Mouse (Mus musculus) layer of hippocampus, postnatal 36 days (tissue): ENCODE results near the gene Olfr1395. TPM values are rescaled to one million over a fixed set of nuclear protein-coding genes. Genes with fewer than 3 reads are reported as not detected.
"Not testable (repeated sequence)": the region's sequence is repeated elsewhere in the genome, so short reads cannot be mapped to it uniquely, and the experiment has no call there.

ENCODE experiments used
- DNase-seq, 2 experiments: peaks; one replicate each; pipeline ENCODE4 v3.0.0; 2022
- total RNA-seq, 2 experiments: library from RNA; stranded (reverse); gene quantifications; 2 replicates each; pipeline ENCODE4 v1.2.3; 2021

Olfr1395 gene
- total RNA-seq, 2 experiments from 2014 or later, result not detected

DNA sequence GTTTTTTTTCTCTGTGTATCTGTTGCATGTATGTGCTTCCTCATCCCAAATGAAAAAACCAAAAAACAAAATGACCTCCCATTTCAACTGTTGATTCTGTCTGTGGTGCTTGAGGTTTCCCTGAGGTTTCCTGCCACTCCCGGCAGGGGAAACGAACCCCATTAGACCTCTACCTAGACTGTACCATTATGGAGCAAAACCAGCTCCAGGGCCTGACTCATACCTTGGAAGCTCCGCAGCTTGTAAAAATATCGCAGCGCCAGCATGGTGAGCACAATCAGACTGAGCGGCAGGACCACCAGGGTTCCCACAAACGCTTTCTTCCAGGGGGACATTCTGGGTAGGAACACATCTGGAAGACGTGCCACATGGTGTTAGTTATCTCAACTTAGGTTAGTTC, 33.3 kb downstream of the Olfr1395 start:
- DNase-seq, result no peak

DNA sequence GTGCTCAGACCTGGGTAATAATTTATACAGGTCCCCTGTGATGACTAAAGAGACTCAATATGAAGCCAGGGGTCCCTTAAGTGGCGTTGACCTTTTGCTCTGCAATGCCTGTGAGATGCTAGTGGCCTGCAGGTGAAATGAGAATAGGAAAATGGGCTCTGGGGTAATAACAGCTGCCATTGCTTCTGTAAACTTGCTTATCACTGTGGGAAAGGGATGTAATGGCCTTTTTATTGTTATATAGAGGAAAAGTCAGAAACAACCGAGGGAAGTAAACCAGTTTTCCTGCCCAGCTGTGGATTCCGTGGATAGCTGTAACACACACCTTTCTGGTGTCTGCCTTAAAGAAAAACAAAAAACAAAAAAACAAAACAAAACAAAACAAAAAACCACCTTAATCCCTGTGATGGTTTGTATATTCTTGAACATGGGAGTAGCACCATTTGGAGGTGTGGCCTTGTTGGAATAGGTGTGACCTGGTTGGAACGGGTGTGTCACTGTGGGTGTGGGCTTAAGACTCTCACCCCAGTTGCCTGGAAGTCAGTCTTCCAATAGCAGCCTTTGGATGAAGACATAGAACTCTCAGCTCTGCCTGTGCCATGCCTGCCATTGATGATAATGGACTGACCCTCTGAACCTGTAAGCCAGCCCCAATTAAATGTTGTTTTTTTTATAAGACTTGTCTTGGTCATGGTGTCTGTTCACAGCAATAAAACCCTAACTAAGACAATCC, 34.1 kb downstream of the Olfr1395 start:
- not testable (repeated sequence) for DNase-seq

DNA sequence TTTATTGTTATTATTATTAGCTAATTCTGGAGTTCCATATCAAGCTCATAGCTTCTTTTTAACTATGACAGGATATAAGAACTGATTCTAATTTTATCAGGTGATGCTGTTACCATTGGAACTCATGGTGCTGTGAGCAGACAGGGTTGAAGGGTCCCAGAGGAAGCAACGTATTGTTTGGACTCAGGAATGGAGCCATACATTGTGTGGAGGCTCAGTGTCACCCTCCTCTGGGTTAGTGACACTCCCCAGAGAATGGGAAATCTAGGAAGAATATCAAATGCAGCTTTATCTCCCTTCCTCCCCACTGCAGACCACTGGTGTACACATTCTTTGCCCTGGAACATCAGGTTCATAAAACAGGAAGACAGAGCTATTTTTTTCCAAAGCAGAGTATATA, 41.1 kb downstream of the Olfr1395 start:
- DNase-seq, result no peak

DNA sequence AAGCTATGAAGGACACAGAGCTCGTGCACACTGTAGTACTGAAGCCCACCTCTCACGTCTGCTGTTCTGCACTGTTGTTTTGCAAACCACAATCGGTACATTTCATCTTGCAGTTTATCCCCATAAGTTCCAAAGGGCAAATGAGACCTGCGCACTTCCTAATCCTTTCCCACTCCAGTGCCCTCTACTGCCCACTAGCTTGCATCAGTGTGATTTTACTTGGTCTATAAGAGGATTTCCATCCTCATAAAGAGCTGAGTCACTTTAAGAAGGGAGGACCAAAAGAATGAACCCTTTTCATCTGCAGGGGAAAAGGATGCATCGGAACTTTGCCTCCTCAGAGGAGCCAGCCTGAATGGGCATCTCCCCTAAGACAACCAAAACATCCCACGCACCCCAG, 44.4 kb downstream of the Olfr1395 start:
- no peak for DNase-seq

DNA sequence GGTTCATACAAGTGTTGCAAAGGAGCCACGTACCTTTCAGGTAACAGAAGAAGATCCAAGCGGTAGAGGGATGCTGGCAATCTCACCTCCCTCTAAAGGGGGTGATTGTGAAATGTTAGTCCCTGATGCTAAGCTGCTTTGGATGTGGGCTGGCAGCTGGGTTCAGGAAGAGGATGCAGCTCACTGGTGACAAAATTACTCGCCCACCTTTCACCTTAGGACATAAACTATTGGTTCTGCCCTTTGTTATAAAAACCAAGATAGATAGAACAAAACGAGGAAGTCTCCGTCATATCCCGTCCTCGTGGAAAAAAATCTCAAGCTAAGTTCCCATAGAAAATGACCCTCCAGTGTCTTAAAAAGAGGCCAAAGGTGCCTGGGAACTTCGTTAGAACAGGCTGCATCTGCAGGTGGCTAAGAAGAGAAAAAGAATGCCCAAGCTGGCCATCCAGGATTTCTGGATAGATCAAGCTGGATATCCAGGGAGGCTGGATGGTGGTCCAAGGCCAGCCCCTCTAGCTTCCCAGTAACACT, 44.9 kb downstream of the Olfr1395 start, which contains the start of gene Btnl9:
Gene Btnl9, minus strand, starts transcription at position 205 of the 534 bp plus-strand sequence.
- DNase-seq, result no peak

DNA sequence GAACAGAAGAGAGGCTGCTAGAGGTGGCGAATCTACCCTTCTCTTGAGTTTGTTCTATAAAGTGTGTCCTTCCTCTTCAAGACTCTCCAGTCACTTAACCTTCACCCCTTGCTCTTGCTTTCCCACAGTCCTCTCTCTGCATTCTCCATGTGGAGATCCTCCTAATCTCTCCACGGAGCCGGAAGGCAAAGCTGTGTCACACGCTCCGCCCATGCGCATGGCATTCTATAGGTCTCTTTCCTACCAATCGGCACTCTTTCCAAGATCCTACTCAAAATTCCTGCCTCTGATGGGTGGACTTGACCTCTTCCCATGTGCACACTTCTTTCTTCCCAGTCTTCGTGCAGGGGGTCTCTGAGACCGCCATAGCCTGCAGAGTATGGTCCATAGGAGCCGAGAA, 45.6 kb downstream of the Olfr1395 start:
- no peak for DNase-seq

DNA sequence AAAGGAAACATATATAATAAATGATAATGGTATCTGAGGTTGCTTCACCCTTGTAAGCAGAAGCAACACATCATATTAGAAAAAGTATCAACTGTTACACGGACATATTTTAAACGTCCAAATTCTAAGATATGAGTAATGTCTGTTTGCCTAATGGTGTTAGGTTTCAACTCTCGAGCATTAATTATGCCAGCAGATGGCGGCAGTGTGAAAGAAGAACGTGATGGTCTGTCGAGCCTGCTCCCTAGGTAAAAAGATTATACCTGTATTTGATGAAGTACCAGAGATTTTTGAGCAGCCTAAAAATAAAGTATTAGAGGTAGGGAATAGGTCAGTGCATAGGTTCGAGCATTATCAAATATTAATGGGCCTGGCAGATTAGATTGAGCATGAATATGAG, 47.7 kb downstream of the Olfr1395 start:
- DNase-seq, result peak; percentile 6 to 46

DNA sequence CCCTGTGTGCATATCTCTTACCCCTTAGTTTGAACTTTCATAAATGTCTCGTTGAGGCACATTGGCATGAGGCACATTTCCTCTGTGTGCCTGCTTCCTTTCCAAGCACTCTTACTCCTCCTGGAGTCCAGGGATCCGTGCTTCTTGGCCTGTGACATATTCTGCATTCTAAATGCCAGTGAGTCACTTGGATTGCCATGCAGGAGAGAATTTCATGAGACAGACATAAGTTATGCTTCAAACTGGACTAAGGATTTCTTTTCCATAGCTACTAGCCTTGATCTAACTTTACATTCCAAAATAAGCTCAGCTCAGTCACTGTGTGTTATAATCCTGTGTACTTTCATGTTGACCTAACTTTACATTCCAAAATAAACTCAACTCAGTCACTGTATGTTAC, 49.0 kb downstream of the Olfr1395 start:
- no peak for DNase-seq

DNA sequence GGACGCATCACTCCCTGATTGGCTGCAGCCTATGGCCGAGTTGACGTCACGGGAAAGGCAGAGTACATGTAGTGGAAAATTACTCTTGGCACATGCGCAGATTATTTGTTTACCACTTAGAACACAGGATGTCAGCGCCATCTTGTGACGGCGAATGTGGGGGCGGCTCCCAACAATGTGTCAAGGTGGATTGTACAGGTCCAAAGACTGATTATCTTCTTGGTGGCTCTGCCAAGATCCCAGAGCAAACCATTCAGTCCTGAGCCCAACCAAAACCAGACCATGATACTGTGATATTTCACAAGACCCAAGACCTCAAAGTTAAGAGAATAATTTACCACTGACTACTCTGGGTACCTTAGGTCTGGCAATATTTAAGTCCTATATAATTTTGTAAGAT, 52.7 kb downstream of the Olfr1395 start:
- not testable (repeated sequence) for DNase-seq

DNA sequence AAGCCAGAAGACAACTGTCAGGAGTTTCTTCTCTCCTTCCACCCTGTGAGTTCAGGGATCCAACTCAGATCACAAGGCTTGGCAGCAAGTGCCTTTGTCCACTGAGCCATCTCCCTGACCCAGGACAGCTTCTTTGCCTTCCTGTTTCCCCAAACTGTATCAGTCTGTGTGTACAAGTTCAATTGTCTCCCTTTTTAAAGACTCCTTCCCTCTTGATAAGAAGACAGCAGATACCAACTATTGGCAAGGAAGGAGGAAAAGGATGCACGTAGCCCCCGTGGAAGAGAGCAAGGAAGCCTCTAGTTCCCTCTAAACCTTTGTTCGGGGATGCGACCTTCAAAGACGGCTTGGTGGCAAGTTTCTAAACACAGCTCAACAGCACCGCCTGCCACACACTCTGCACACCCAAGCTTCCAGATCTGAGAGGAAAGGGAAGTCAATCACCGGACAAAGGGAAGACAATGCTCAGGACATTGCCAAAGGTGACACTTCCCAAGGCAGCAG, 53.8 kb downstream of the Olfr1395 start:
- DNase-seq, result no peak

Other genes with a start within 250 kb of the Olfr1395 start
- under 1 TPM in 1 of 2 experiments, not detected in 1; 0.23 TPM for gene Gm5431, start 240.1 kb upstream of the Olfr1395 start, total RNA-seq
- gene Psme2b, start 196.1 kb upstream of the Olfr1395 start, total RNA-seq, result 1 to 10 TPM in 1 of 2 experiments, under 1 TPM in 1; 0.66 to 1.5 TPM
- not detected for gene Olfr56, start 163.4 kb upstream of the Olfr1395 start, total RNA-seq
- under 1 TPM; 0.55 to 0.76 TPM for gene 9930111J21Rik1, start 162.9 kb upstream of the Olfr1395 start, total RNA-seq
- gene Gm12185, start 150.0 kb upstream of the Olfr1395 start, total RNA-seq, result under 1 TPM; 0.20 to 0.38 TPM
- 1 to 10 TPM in 1 of 2 experiments, not detected in 1; 1.2 TPM for gene Tgtp1, start 148.1 kb upstream of the Olfr1395 start, total RNA-seq
- 1 to 10 TPM; 1.2 to 1.7 TPM for gene 9930111J21Rik2, start 91.0 kb upstream of the Olfr1395 start, total RNA-seq
- gene Tgtp2, start 78.1 kb upstream of the Olfr1395 start, total RNA-seq, result under 1 TPM in 1 of 2 experiments, not detected in 1; 0.87 TPM
- gene Ifi47, start 65.7 kb upstream of the Olfr1395 start, total RNA-seq, result 1 to 10 TPM in 1 of 2 experiments, under 1 TPM in 1; 0.97 to 1.4 TPM
- gene Olfr1396, start 27.4 kb upstream of the Olfr1395 start, total RNA-seq, result not detected
- not detected for gene Olfr1394, start 12.1 kb downstream of the Olfr1395 start, total RNA-seq
- not detected for gene Btnl9, start 44.9 kb downstream of the Olfr1395 start, total RNA-seq
- gene Zfp62, start 61.0 kb downstream of the Olfr1395 start, total RNA-seq, result 10 to 100 TPM; 45.0 to 48.7 TPM
- 10 to 100 TPM; 52.0 to 54.4 TPM for gene Mgat1, start 101.9 kb downstream of the Olfr1395 start, total RNA-seq
- not detected for gene Olfr1393, start 136.0 kb downstream of the Olfr1395 start, total RNA-seq
- gene Olfr1392, start 143.0 kb downstream of the Olfr1395 start, total RNA-seq, result not detected
- gene Olfr10, start 162.5 kb downstream of the Olfr1395 start, total RNA-seq, result not detected
- gene Olfr1391, start 180.5 kb downstream of the Olfr1395 start, total RNA-seq, result not detected
- gene Olfr1390, start 192.9 kb downstream of the Olfr1395 start, total RNA-seq, result not detected